Mouse (Mus musculus) lung, postnatal 0 days (tissue): ENCODE measurements around the gene Decr2.

Source experiments
- CTCF ChIP-seq: IDR thresholded peaks from 2 replicates; pipeline ENCODE4 v1.5.1; 2016; ENCODE audit warnings: antibody characterized with exemption, mild to moderate bottlenecking
- EP300 ChIP-seq: IDR thresholded peaks from 2 replicates; pipeline ENCODE4 v1.6.1; 2016; ENCODE audit warnings: antibody characterized with exemption, mild to moderate bottlenecking, control low read depth

DNA sequence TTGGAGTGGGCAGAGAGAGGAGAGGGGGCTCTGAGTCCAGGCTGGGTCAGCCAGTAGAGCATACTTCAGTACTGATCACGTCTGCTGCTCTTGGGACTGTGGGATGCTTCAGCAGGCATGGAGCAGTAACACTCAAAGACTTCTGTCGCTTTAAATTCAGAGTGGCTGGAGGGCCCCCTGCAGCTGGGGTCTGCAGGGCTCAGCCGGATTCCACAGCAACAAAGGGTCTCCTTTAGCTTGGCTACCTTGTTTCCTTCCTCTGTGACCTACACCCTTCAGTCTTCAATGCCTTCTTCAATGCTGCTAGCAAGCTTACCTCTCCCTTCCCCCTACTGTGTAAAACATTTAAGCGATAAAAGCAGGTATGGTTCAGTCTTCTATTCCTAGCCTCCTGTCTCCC, 20.9 kb upstream of the Decr2 start:
- TF ChIP-seq EP300 (no peak), CTCF (no peak)
